Mouse (Mus musculus) neural tube, embryonic 12.5 days (tissue): ENCODE measurements around the gene Upk3b. TPM values are rescaled to one million over a fixed set of nuclear protein-coding genes. Genes with fewer than 3 reads are reported as not detected.
"Not testable (repeated sequence)": the region's sequence is repeated elsewhere in the genome, so short reads cannot be mapped to it uniquely, and the experiment has no call there.

Experiments
- ATAC-seq: fragments of 200-750 bp; cut with Nextera tagmentation; 2 replicates; pipeline ENCODE4 v1.8.0; 2017; ENCODE audit warnings: low read depth, mild to moderate bottlenecking, moderate TSS enrichment, moderate library complexity; ENCODE audit not compliant: low FRiP score
- H3K27ac ChIP-seq: fragments of 300-500 bp; sonication (generic); 2 replicates; pipeline ENCODE4 v1.5.1; 2016
- H3K27me3 ChIP-seq: fragments of 300-500 bp; sonication (generic); replicated peaks from 2 replicates; pipeline ENCODE4 v1.6.1; 2016; ENCODE audit warnings: mild to moderate bottlenecking
- H3K36me3 ChIP-seq: fragments of 300-500 bp; sonication (generic); 2 replicates; pipeline ENCODE4 v1.6.1; 2016; ENCODE audit warnings: mild to moderate bottlenecking
- H3K4me1 ChIP-seq: fragments of 300-500 bp; sonication (generic); 2 replicates; pipeline ENCODE4 v1.6.1; 2016
- H3K4me2 ChIP-seq: fragments of 300-500 bp; sonication (generic); replicated peaks from 2 replicates; pipeline ENCODE4 v1.6.1; 2016; ENCODE audit warnings: mild to moderate bottlenecking
- H3K4me3 ChIP-seq: fragments of 300-500 bp; sonication (generic); 2 replicates; pipeline ENCODE4 v1.5.1; 2016
- H3K9ac ChIP-seq: fragments of 300-500 bp; sonication (generic); 2 replicates; pipeline ENCODE4 v1.6.1; 2016; ENCODE audit warnings: mild to moderate bottlenecking
- H3K9me3 ChIP-seq: fragments of 300-500 bp; sonication (generic); 2 replicates; pipeline ENCODE4 v1.6.1; 2016; ENCODE audit warnings: mild to moderate bottlenecking
- WGBS: fragments of 180-500 bp; shearing (Covaris S2); methylation state at CpG from one replicate; pipeline ENCODE4 v1.1.7; 2016; 5-methylcytosine and 5-hydroxymethylcytosine counted together
- polyA plus RNA-seq: library from polyadenylated mRNA; unstranded; fragments of >200 nt; fragmentation: Nextera tagmentation; extraction: Ambion mirVana; gene quantifications from 2 replicates; pipeline ENCODE4 v1.2.1, GENCODE M21; 2016

Upk3b gene
- polyA plus RNA-seq, 1 experiment from 2014 or later = 0.19 TPM

GRCm38 (mm10) chr5:136040210-136040609, 1.9 kb downstream of the Upk3b start:
- 48% methylated on average over 5 of the region's 5 CpGs for WGBS
- peaks cover 3% of the 10 kb centered on the region; the same call in 1 of the 2 replicates for H3K9me3 ChIP-seq
- no peaks in the 10 kb centered on the region for H3K4me1 ChIP-seq
- H3K36me3 ChIP-seq = no peaks in the 10 kb centered on the region
- ATAC-seq = no peak
- H3K4me2 ChIP-seq = peak overlapping the region; percentile 24; the same call in 1 of the 2 replicates
- H3K4me3 ChIP-seq = no peak overlapping the region
- H3K9ac ChIP-seq = no peak overlapping the region
- H3K27ac ChIP-seq = no peak overlapping the region
- no peaks in the 10 kb centered on the region for H3K27me3 ChIP-seq

- no peaks in the 10 kb centered on the region for H3K36me3 ChIP-seq
- peaks cover 3% of the 10 kb centered on the region; the same call in 1 of the 2 replicates for H3K9me3 ChIP-seq
- H3K27me3 ChIP-seq = no peaks in the 10 kb centered on the region
- H3K4me1 ChIP-seq = no peaks in the 10 kb centered on the region
- 40% methylated on average over 2 of the region's 2 CpGs for WGBS
- no peak overlapping the region for H3K4me3 ChIP-seq
- ATAC-seq = no peak
- no peak overlapping the region for H3K9ac ChIP-seq
- no peak overlapping the region for H3K27ac ChIP-seq
- no peak overlapping the region for H3K4me2 ChIP-seq
These were observed 3.0 kb downstream of the Upk3b start for GRCm38 (mm10) chr5:136041260-136041659.

DNA sequence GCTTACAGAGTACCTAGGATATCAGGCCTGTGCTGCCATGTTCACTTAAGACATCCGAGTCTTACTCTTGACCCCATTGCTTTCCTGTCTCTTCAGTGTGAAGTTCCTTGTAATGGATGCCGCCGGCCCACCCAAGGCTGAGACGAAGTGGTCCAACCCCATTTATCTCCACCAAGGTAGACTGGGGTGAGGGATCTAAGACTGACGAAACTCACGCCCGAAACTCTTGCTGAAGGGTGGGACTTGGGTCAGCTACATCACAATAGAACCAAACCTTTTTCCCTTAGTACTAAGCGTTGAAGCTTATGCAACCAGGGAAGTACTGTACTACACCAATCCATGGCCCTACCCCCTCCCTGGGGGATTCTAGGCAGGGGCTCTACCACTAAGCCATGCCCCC, 3.4 kb downstream of the Upk3b start:
- Histone ChIP-seq H3K4me3 (no peak overlapping the region), H3K4me2 (no peak overlapping the region), H3K9ac (no peak overlapping the region), H3K27me3 (no peaks in the 10 kb centered on the region), H3K9me3 (peaks cover 3% of the 10 kb centered on the region; the same call in 1 of the 2 replicates), H3K4me1 (no peaks in the 10 kb centered on the region), H3K36me3 (no peaks in the 10 kb centered on the region), H3K27ac (no peak overlapping the region)
- ATAC-seq = no peak
- WGBS = 96% methylated on average over 8 of the region's 8 CpGs

DNA sequence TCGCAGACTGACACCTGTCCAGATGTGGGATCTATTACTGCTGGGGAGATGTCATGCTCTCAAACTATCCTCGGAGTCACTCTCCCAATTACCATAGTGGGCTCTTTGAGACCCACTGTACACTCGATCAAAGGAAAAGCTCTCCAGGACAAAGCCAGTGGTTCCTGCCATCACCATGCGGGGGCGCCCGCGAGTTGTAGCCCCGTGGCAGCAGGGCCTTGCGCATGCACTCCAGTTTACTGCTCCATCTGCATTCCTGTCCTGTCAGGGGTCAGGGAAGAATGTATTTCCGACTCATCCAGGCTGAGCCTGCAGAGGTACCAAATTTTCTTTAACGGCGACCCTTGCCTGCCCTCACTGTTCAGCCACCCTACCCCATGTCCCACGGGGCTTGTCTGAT, 6.6 kb downstream of the Upk3b start:
- no peak for ATAC-seq
- WGBS = 75% methylated on average over 13 of the region's 13 CpGs
- H3K4me2 ChIP-seq = no peak overlapping the region

GRCm38 (mm10) chr5:136045408-136045807, 7.1 kb downstream of the Upk3b start:
- no peak for ATAC-seq
- Histone ChIP-seq H3K27ac (no peak overlapping the region), H3K27me3 (no peaks in the 10 kb centered on the region), H3K9me3 (no peaks in the 10 kb centered on the region), H3K9ac (no peak overlapping the region), H3K4me1 (peaks cover 5% of the 10 kb centered on the region; the same call in 1 of the 2 replicates), H3K36me3 (no peaks in the 10 kb centered on the region), H3K4me3 (no peak overlapping the region), H3K4me2 (no peak overlapping the region)
- WGBS = 45% methylated on average over 9 of the region's 9 CpGs

More for the DNA sequence above, 6.6 kb downstream of the Upk3b start:
- Histone ChIP-seq H3K9me3 (no peaks in the 10 kb centered on the region), H3K27ac (no peak overlapping the region), H3K4me1 (no peaks in the 10 kb centered on the region), H3K36me3 (no peaks in the 10 kb centered on the region), H3K27me3 (no peaks in the 10 kb centered on the region), H3K4me3 (no peak overlapping the region), H3K9ac (no peak overlapping the region)

DNA sequence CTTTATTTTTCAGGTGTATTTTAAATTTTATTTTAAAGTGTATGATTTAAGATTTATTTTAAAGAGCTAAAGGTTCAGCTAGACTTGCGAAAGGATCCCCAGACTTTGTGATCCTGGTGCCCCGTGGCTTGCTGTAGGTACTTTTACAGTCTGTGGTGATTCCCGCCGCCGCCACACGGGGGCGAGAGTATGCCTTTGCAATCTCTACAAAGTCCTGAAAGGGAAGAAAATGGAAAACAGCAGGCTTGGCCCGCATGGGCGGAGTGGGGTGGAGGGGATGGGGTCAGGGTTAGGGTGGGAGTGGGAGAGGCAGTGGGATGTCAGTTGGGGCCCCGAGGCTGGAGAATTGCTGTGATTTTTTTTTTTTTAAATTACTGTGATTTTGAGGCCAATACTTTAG, 7.7 kb downstream of the Upk3b start:
- H3K27ac ChIP-seq = no peak overlapping the region
- H3K36me3 ChIP-seq = no peaks in the 10 kb centered on the region
- WGBS = 4% methylated on average over 10 of the region's 10 CpGs
- H3K4me2 ChIP-seq = no peak overlapping the region
- H3K4me1 ChIP-seq = peaks cover 5% of the 10 kb centered on the region; the same call in 1 of the 2 replicates
- no peaks in the 10 kb centered on the region for H3K9me3 ChIP-seq
- ATAC-seq = no peak
- no peak overlapping the region for H3K4me3 ChIP-seq
- no peak overlapping the region for H3K9ac ChIP-seq
- no peaks in the 10 kb centered on the region for H3K27me3 ChIP-seq

GRCm38 (mm10) chr5:136048541-136048940, 10.2 kb downstream of the Upk3b start:
- ATAC-seq, H3K36me3 ChIP-seq, H3K9ac ChIP-seq, H3K4me3 ChIP-seq, H3K27me3 ChIP-seq, H3K27ac ChIP-seq, H3K9me3 ChIP-seq, H3K4me2 ChIP-seq: not testable (repeated sequence)
- peaks cover 17% of the 10 kb centered on the region for H3K4me1 ChIP-seq

GRCm38 (mm10) chr5:136049926-136050325, 11.6 kb downstream of the Upk3b start:
- Histone ChIP-seq H3K4me3 (no peak overlapping the region), H3K4me2 (no peak overlapping the region), H3K36me3 (no peaks in the 10 kb centered on the region), H3K9ac (no peak overlapping the region), H3K27ac (no peak overlapping the region), H3K9me3 (no peaks in the 10 kb centered on the region), H3K4me1 (peaks cover 17% of the 10 kb centered on the region), H3K27me3 (no peaks in the 10 kb centered on the region)
- WGBS = 39% methylated on average over 6 of the region's 6 CpGs
- ATAC-seq = no peak

DNA sequence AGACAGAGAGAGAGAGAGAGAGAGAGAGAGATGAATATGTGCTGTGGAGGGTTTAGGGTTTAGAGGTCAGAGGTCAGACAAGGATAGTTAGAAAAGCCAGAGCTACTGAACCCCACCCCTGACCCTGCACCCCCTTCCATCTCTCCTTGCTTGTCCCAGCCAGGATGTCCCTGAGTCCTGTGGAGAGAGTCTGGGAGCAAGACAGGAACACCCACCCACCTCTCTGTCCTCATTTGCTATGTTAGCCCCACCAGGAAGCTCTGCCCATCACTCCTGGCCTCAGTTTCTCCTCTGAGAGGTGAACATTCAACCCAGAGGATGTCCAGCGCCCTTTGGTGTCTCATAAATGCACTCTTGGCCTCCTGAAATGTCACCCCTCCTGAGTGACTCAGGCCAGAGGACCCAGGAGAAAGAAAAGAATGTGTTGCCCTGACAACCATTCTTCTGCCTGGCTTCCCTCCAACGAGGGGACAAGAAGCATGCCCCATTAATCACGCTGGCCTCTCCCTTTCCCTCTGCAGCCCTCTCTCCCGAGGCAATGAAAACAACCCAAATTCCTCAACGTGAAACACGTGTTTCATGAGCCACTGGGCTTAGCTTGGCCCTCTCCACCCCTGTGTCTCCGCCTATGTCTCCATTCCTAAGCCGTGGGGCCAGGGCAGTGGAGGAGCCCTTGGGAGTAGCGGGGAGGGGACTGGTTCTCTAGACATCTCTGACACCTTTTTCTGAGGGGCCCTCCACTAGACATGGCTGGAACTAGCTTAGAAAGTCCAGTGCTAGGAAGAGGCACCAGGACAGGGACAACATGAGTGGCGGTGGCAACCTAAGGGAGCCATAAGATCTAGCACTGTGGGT, 13.2 kb downstream of the Upk3b start:
- 5% methylated on average over 10 of the region's 10 CpGs for WGBS
- ATAC-seq = peak; percentile 90
- H3K4me2 ChIP-seq = peak overlapping the region; percentile 33

GRCm38 (mm10) chr5:136052861-136053655, 14.8 kb downstream of the Upk3b start:
- no peaks in the 10 kb centered on the region for H3K36me3 ChIP-seq
- no peaks in the 10 kb centered on the region for H3K27me3 ChIP-seq
- ATAC-seq = no peak
- H3K9me3 ChIP-seq = no peaks in the 10 kb centered on the region
- peaks cover 24% of the 10 kb centered on the region for H3K4me1 ChIP-seq
- H3K27ac ChIP-seq = no peak overlapping the region
- H3K4me3 ChIP-seq = no peak overlapping the region
- 82% methylated on average over 8 of the region's 8 CpGs for WGBS
- no peak overlapping the region for H3K4me2 ChIP-seq
- H3K9ac ChIP-seq = no peak overlapping the region

More for the DNA sequence above, 13.2 kb downstream of the Upk3b start:
- H3K36me3 ChIP-seq = no peaks in the 10 kb centered on the region
- H3K4me1 ChIP-seq = peaks cover 17% of the 10 kb centered on the region
- H3K27me3 ChIP-seq = no peaks in the 10 kb centered on the region
- no peaks in the 10 kb centered on the region for H3K9me3 ChIP-seq
- H3K9ac ChIP-seq = no peak overlapping the region
- H3K27ac ChIP-seq = peak overlapping the region; percentile 42; the same call in 1 of the 2 replicates
- no peak overlapping the region for H3K4me3 ChIP-seq

DNA sequence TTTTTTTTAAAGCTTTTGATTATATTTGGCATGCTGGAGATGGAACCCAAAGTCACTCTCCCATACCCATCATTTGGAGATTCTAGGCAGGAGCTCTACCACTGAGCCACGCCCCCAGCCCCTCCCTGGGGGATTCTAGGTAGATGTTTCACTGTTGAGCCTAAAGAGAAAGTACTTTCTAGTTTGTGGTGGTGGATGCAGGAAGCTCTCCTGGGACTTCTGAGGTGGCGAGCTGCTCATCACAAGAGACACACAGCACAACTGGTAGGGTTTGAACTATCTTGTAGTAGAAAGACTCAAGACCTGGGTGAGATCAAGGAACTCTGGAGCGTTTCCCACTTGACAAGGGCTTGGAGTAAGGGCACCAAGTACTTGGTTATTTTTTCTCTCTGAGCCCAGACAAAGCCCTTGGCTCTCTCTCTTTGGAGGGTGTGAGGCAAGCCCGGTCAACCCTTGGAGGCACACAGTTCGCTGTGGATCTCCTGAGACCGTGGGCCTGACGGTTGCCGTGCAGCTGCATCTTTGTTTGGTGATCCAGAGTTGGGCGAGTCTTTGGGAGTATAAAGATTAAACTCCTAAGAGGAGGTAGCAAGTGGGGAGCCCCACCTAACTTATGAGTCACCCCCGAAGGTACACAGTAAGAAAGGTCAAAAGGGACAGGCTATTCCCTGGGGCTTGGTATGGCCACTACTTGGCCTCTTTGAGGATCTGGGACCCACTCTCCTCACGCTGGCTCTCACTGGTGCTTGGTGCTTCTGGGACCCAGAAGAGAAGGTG, 16.2 kb downstream of the Upk3b start, which contains the start of gene Upk3bl:
Gene Upk3bl (plus strand): TSS at position 192 of the 777 bp plus-strand sequence.
- H3K4me2 ChIP-seq = no peak within 1 kb of the TSS
- peaks cover 24% of the 10 kb centered on the region for H3K4me1 ChIP-seq
- H3K27me3 ChIP-seq = no peaks in the 10 kb centered on the region
- no peaks in the 10 kb centered on the region for H3K36me3 ChIP-seq
- no peak for ATAC-seq
- H3K9me3 ChIP-seq = no peaks in the 10 kb centered on the region
- 91% methylated on average over 11 of the region's 11 CpGs for WGBS
- H3K9ac ChIP-seq = no peak within 1 kb of the TSS
- H3K27ac ChIP-seq = no peak within 1 kb of the TSS
- H3K4me3 ChIP-seq = no peak within 1 kb of the TSS

- Histone ChIP-seq H3K27me3 (no peaks in the 10 kb centered on the region), H3K4me1 (peaks cover 19% of the 10 kb centered on the region), H3K27ac (no peak overlapping the region), H3K4me2 (no peak overlapping the region), H3K4me3 (no peak overlapping the region), H3K36me3 (no peaks in the 10 kb centered on the region), H3K9me3 (no peaks in the 10 kb centered on the region), H3K9ac (no peak overlapping the region)
- 47% methylated on average over 4 of the region's 4 CpGs for WGBS
- no peak for ATAC-seq
These were observed 17.8 kb downstream of the Upk3b start for GRCm38 (mm10) chr5:136056062-136056461.
